Mouse (Mus musculus) limb, embryonic 14.5 days (tissue): ENCODE data around the gene Cdh22. TPM values are rescaled to one million over a fixed set of nuclear protein-coding genes. Genes with fewer than 3 reads are reported as not detected.

Experiments
- ATAC-seq: fragments of 200-750 bp; cut with Nextera tagmentation; 2 replicates; pipeline ENCODE4 v1.8.0; 2017; ENCODE audit warnings: low read depth, moderate number of reproducible peaks, moderate TSS enrichment; ENCODE audit not compliant: low FRiP score
- DNase-seq: peaks from one replicate; pipeline ENCODE4 v3.0.0-alpha.2; 2015; ENCODE audit warnings: low spot score
- H3K27ac ChIP-seq: fragments of 300-500 bp; sonication (generic); replicated peaks from 2 replicates; pipeline ENCODE4 v1.5.1; 2014; ENCODE audit warnings: low read depth, mild to moderate bottlenecking, low read length, moderate library complexity, mixed read lengths
- H3K27me3 ChIP-seq: fragments of 300-500 bp; sonication (generic); 2 replicates; pipeline ENCODE4 v1.6.1; 2014; ENCODE audit warnings: low read length, mixed read lengths; ENCODE audit not compliant: control insufficient read depth, insufficient read depth
- H3K36me3 ChIP-seq: fragments of 300-500 bp; sonication (generic); 2 replicates; pipeline ENCODE4 v1.6.1; 2014; ENCODE audit warnings: mild to moderate bottlenecking, low read length, moderate library complexity, mixed read lengths; ENCODE audit not compliant: control insufficient read depth, insufficient read depth
- H3K4me1 ChIP-seq: fragments of 300-500 bp; sonication (generic); 2 replicates; pipeline ENCODE4 v1.6.1; 2014; ENCODE audit warnings: antibody characterized with exemption, low read length, mixed read lengths; ENCODE audit not compliant: control insufficient read depth, insufficient read depth
- H3K4me2 ChIP-seq: fragments of 300-500 bp; sonication (generic); replicated peaks from 2 replicates; pipeline ENCODE4 v1.6.1; 2014; ENCODE audit warnings: low read depth, mild to moderate bottlenecking, low read length, moderate library complexity; ENCODE audit not compliant: severe bottlenecking
- H3K4me3 ChIP-seq: fragments of 300-500 bp; sonication (generic); replicated peaks from 2 replicates; pipeline ENCODE4 v1.5.1; 2014; ENCODE audit warnings: low read length
- H3K9ac ChIP-seq: fragments of 300-500 bp; sonication (generic); 2 replicates; pipeline ENCODE4 v1.6.1; 2014; ENCODE audit warnings: mild to moderate bottlenecking, low read depth, low read length, moderate library complexity; ENCODE audit not compliant: severe bottlenecking
- H3K9me3 ChIP-seq: fragments of 300-500 bp; sonication (generic); 2 replicates; pipeline ENCODE4 v1.6.1; 2016; ENCODE audit warnings: low read length; ENCODE audit not compliant: control insufficient read depth
- POLR2A ChIP-seq: fragments of 200-500 bp; IDR thresholded peaks from 2 replicates; pipeline ENCODE4 v1.8.0; 2012; ENCODE audit warnings: inconsistent platforms, mild to moderate bottlenecking, moderate library complexity, borderline replicate concordance; ENCODE audit not compliant: insufficient read depth, insufficient read length; ENCODE audit errors: extremely low read depth
- WGBS: fragments of 180-500 bp; shearing (Covaris S2); extraction: QIAGEN DNeasy Blood & Tissue Kit; methylation state at CpG from one replicate; pipeline ENCODE4 v1.1.7; 2014; 5-methylcytosine and 5-hydroxymethylcytosine counted together
- polyA plus RNA-seq, 2 experiments: library from polyadenylated mRNA; depleted of rRNA in 1 of 2; stranded (reverse) in 1 of 2; unstranded in 1 of 2; fragments of >200 nt; fragmentation: Nextera tagmentation in 1 of 2; extraction: Ambion mirVana in 1 of 2; gene quantifications; 2 replicates each; pipeline versions ENCODE4 v1.2.1 to v1.2.3; 2012 to 2014

The Cdh22 gene
- polyA plus RNA-seq, 2 experiments = 0.30 to 0.40 TPM

- WGBS = 78% methylated on average over 2 of the region's 2 CpGs
- H3K4me1 ChIP-seq = no peaks in the 10 kb centered on the region
- H3K4me3 ChIP-seq = no peak within 1 kb of the TSS
Observed at GRCm38 (mm10) chr2:165090650-165091049, 144.0 kb downstream of the Cdh22 start, which contains the start of gene 1700025C18Rik. Gene 1700025C18Rik (minus strand): TSS chr2:165090750.

GRCm38 (mm10) chr2:165089470-165089869 lies 145.2 kb downstream of the Cdh22 start:
- no peaks in the 10 kb centered on the region for H3K4me1 ChIP-seq
- H3K9ac ChIP-seq = no peak overlapping the region
- TF ChIP-seq POLR2A = no peak
- no peaks in the 10 kb centered on the region for H3K36me3 ChIP-seq
- no peak overlapping the region for H3K4me2 ChIP-seq
- 26% methylated on average over 14 of the region's 14 CpGs for WGBS
- H3K27me3 ChIP-seq = no peaks in the 10 kb centered on the region
- no peak for DNase-seq
- no peak overlapping the region for H3K27ac ChIP-seq
- no peak for ATAC-seq
- no peaks in the 10 kb centered on the region for H3K9me3 ChIP-seq
- H3K4me3 ChIP-seq = no peak overlapping the region

More at GRCm38 (mm10) chr2:165090650-165091049, 144.0 kb downstream of the Cdh22 start, which contains the start of gene 1700025C18Rik:
- Histone ChIP-seq H3K27ac (no peak within 1 kb of the TSS), H3K4me2 (no peak within 1 kb of the TSS), H3K9me3 (no peaks in the 10 kb centered on the region), H3K27me3 (no peaks in the 10 kb centered on the region), H3K9ac (no peak within 1 kb of the TSS), H3K36me3 (no peaks in the 10 kb centered on the region)
- DNase-seq = no peak
- no peak for ATAC-seq
- TF ChIP-seq POLR2A = no peak

- ATAC-seq (no peak), DNase-seq (no peak)
- Histone ChIP-seq H3K4me3 (no peak overlapping the region), H3K9me3 (no peaks in the 10 kb centered on the region), H3K36me3 (no peaks in the 10 kb centered on the region), H3K9ac (no peak overlapping the region), H3K27ac (no peak overlapping the region), H3K4me2 (no peak overlapping the region), H3K4me1 (no peaks in the 10 kb centered on the region), H3K27me3 (no peaks in the 10 kb centered on the region)
- TF ChIP-seq POLR2A = no peak
- 82% methylated on average over 4 of the region's 4 CpGs for WGBS
Observed at GRCm38 (mm10) chr2:165086634-165087033, 148.0 kb downstream of the Cdh22 start.

GRCm38 (mm10) chr2:165081257-165081656 lies 153.4 kb downstream of the Cdh22 start:
- no peak overlapping the region for H3K4me2 ChIP-seq
- 33% methylated on average over 7 of the region's 7 CpGs for WGBS
- no peak for DNase-seq

GRCm38 (mm10) chr2:165080657-165081056 lies 154.0 kb downstream of the Cdh22 start:
- Histone ChIP-seq H3K27ac (no peak overlapping the region), H3K9me3 (no peaks in the 10 kb centered on the region), H3K4me2 (no peak overlapping the region), H3K36me3 (no peaks in the 10 kb centered on the region), H3K4me1 (no peaks in the 10 kb centered on the region), H3K9ac (no peak overlapping the region), H3K4me3 (no peak overlapping the region), H3K27me3 (peaks cover 53% of the 10 kb centered on the region)
- TF ChIP-seq POLR2A = no peak
- ATAC-seq (no peak), DNase-seq (no peak)
- 23% methylated on average over 9 of the region's 9 CpGs for WGBS

More at GRCm38 (mm10) chr2:165081257-165081656, 153.4 kb downstream of the Cdh22 start:
- ATAC-seq = no peak
- H3K9me3 ChIP-seq = no peaks in the 10 kb centered on the region
- peaks cover 47% of the 10 kb centered on the region for H3K27me3 ChIP-seq
- no peak overlapping the region for H3K4me3 ChIP-seq
- H3K27ac ChIP-seq = no peak overlapping the region
- no peaks in the 10 kb centered on the region for H3K4me1 ChIP-seq
- H3K36me3 ChIP-seq = no peaks in the 10 kb centered on the region
- no peak for TF ChIP-seq POLR2A
- H3K9ac ChIP-seq = no peak overlapping the region

GRCm38 (mm10) chr2:165078605-165079004 lies 156.0 kb downstream of the Cdh22 start:
- H3K36me3 ChIP-seq = no peaks in the 10 kb centered on the region

More at GRCm38 (mm10) chr2:165078605-165079004, 156.0 kb downstream of the Cdh22 start:
- ATAC-seq = no peak
- Histone ChIP-seq H3K4me3 (no peak overlapping the region), H3K9ac (no peak overlapping the region), H3K4me2 (no peak overlapping the region), H3K4me1 (no peaks in the 10 kb centered on the region), H3K9me3 (no peaks in the 10 kb centered on the region), H3K27me3 (peaks cover 62% of the 10 kb centered on the region), H3K27ac (no peak overlapping the region)
- WGBS = 17% methylated on average over 10 of the region's 10 CpGs
- TF ChIP-seq POLR2A = no peak
- no peak for DNase-seq
